Mouse (Mus musculus): ENCODE results near the gene Vmn1r10. TPM values are rescaled to one million over a fixed set of nuclear protein-coding genes. Genes with fewer than 3 reads are reported as not detected.

Gene Vmn1r10
- not detected in 2 replicates for polyA plus RNA-seq (2012)

DNA sequence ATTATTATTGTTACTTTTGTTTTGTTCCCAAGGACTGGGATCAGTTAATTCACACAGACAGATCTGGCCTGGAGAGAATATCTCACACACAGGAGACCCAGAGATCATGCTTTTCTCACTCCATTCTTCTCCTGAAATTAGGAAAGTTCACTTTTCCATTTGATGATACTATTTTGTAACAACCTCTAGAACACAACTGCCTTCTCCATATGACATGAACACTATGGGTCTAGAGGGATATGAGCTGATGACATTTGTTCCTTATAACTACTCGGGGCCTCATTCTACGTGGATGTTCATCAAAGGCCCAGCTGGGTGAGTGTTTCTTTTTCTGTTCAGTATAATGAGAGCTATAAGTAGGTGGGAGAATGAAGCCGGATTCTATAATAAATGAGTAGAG lies at the start of gene Vmn1r10:
TSS of gene Vmn1r10 (plus strand) at position 301 of the 400 bp plus-strand sequence.
- H3K27me3 ChIP-seq (ENCODE audit: control insufficient read depth), result no peaks in the 10 kb centered on the region
- no peaks in the 10 kb centered on the region for H3K9me3 ChIP-seq (ENCODE audit: control insufficient read depth, low read length)
- TF ChIP-seq TAL1 (IDR thresholded peaks at IDR 0.05; ENCODE audit: low read length), result no peak
- TF ChIP-seq GATA1 (IDR thresholded peaks at IDR 0.05; ENCODE audit: low read length), result no peak
- H3K4me1 ChIP-seq (ENCODE audit: control insufficient read depth), result no peaks in the 10 kb centered on the region
- no peaks in the 10 kb centered on the region for H3K36me3 ChIP-seq (ENCODE audit: control insufficient read depth)
- no peak within 1 kb of the TSS for H3K4me3 ChIP-seq (replicated peaks)

- TF ChIP-seq GATA1 (IDR thresholded peaks at IDR 0.05; ENCODE audit: low read length) (no peak), TAL1 (IDR thresholded peaks at IDR 0.05; ENCODE audit: low read length) (no peak)
- Histone ChIP-seq H3K4me3 (replicated peaks) (no peak overlapping the region), H3K36me3 (ENCODE audit: control insufficient read depth) (no peaks in the 10 kb centered on the region), H3K9me3 (ENCODE audit: control insufficient read depth, low read length) (no peaks in the 10 kb centered on the region), H3K4me1 (ENCODE audit: control insufficient read depth) (no peaks in the 10 kb centered on the region), H3K27me3 (ENCODE audit: control insufficient read depth) (no peaks in the 10 kb centered on the region)
Observed at GRCm38 (mm10) chr6:57063730-57064129, 45.5 kb upstream of the Vmn1r10 start.

DNA sequence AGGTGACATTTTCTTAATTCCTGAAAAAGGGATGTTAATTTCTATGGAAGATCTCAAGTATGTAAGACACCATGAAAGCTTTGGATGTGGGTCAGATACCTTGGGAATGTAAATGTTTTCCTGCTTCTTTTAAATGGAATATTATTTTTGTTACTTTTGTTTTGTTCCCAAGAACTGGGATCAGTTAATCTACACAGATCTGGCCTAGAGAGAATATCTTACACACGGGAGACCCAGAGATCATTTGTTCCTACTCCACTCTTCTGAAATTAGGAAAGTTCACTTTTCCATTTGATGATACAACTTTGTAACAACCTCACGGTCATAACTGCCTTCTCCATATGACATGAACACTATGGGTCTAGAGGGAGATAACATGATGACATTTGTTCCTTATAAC lies 42.8 kb upstream of the Vmn1r10 start, which contains the start of gene Vmn1r9:
TSS of gene Vmn1r9 (plus strand) at position 301 of the 400 bp plus-strand sequence.
- no peak for TF ChIP-seq TAL1 (IDR thresholded peaks at IDR 0.05; ENCODE audit: low read length)
- no peak for TF ChIP-seq GATA1 (IDR thresholded peaks at IDR 0.05; ENCODE audit: low read length)
- Histone ChIP-seq H3K4me3 (replicated peaks) (no peak within 1 kb of the TSS), H3K27me3 (ENCODE audit: control insufficient read depth) (no peaks in the 10 kb centered on the region), H3K9me3 (ENCODE audit: control insufficient read depth, low read length) (no peaks in the 10 kb centered on the region), H3K4me1 (ENCODE audit: control insufficient read depth) (no peaks in the 10 kb centered on the region), H3K36me3 (ENCODE audit: control insufficient read depth) (no peaks in the 10 kb centered on the region)

DNA sequence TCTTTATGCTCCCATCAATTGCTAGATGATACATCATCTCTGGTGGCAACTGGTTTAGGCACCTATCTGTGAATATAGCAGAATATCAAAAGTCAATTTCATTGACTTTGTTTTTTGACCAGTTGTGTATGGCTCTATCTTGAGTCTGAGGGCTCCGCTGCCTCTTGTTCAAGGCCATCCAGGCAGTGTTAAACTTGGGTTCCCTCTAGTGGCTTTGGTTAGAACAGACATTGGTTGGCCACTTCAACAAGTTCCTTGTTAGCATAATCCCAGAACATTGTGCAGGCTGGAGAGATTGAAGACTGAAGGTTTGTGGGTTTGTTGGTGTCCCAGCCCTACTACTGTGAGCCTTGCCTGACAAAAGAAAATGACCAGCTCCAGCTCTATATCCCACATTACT lies 2.9 kb upstream of the Vmn1r10 start:
- H3K36me3 ChIP-seq (ENCODE audit: control insufficient read depth), result no peaks in the 10 kb centered on the region
- H3K4me1 ChIP-seq (ENCODE audit: control insufficient read depth), result no peaks in the 10 kb centered on the region
- no peaks in the 10 kb centered on the region for H3K27me3 ChIP-seq (ENCODE audit: control insufficient read depth)
- TF ChIP-seq TAL1 (IDR thresholded peaks at IDR 0.05; ENCODE audit: low read length) (no peak), GATA1 (IDR thresholded peaks at IDR 0.05; ENCODE audit: low read length) (no peak)
- no peaks in the 10 kb centered on the region for H3K9me3 ChIP-seq (ENCODE audit: control insufficient read depth, low read length)
- no peak overlapping the region for H3K4me3 ChIP-seq (replicated peaks)

DNA sequence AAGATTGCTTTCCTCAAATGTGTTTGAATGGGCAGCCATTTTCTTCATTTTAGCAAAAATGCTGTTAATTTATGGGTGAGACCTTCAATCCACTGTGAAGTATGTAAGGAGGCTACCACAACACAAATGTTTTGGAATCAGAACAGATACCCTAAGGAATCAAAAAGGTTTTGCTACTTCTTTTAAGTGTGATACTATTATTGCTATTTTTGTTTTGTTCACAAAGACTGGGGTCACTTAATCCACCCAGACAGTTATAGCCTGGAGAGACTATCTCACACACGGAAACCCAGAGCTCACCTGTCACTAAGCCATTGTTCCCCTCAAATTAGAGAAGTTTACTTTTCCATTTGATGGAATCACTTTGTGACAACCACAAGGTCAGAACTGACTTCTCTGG lies 23.9 kb downstream of the Vmn1r10 start, which contains the start of gene Vmn1r11:
TSS of gene Vmn1r11 (plus strand) at position 301 of the 400 bp plus-strand sequence.
- H3K9me3 ChIP-seq (ENCODE audit: control insufficient read depth, low read length), result no peaks in the 10 kb centered on the region
- no peaks in the 10 kb centered on the region for H3K4me1 ChIP-seq (ENCODE audit: control insufficient read depth)
- H3K27me3 ChIP-seq (ENCODE audit: control insufficient read depth), result no peaks in the 10 kb centered on the region
- no peak within 1 kb of the TSS for H3K4me3 ChIP-seq (replicated peaks)
- TF ChIP-seq TAL1 (IDR thresholded peaks at IDR 0.05; ENCODE audit: low read length), result no peak
- no peak for TF ChIP-seq GATA1 (IDR thresholded peaks at IDR 0.05; ENCODE audit: low read length)
- no peaks in the 10 kb centered on the region for H3K36me3 ChIP-seq (ENCODE audit: control insufficient read depth)

DNA sequence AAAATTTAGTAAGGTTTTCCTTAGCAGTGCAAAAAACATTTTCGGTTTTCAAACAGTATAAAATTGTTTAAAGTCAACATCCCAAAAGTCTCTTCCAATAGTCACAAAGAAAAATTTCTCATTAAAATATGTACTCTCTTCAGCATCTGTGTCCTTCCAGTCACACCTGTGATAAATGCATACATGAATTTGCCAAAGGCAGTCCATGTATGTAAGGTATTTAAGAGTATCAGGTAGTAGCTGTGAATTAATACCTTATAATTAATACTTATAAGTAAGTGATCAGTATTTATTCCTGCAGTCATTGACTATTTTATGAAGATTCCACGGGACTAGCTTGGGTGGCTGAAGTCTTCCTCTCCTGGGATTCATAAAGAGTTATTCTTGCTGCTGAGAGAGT lies 47.4 kb downstream of the Vmn1r10 start, which contains the start of gene Vmn1r12:
TSS of gene Vmn1r12 (plus strand) at position 301 of the 400 bp plus-strand sequence.
- Histone ChIP-seq H3K36me3 (ENCODE audit: control insufficient read depth) (no peaks in the 10 kb centered on the region), H3K4me1 (ENCODE audit: control insufficient read depth) (no peaks in the 10 kb centered on the region), H3K9me3 (ENCODE audit: control insufficient read depth, low read length) (no peaks in the 10 kb centered on the region), H3K4me3 (replicated peaks) (no peak within 1 kb of the TSS), H3K27me3 (ENCODE audit: control insufficient read depth) (no peaks in the 10 kb centered on the region)
- TF ChIP-seq TAL1 (IDR thresholded peaks at IDR 0.05; ENCODE audit: low read length), result no peak
- no peak for TF ChIP-seq GATA1 (IDR thresholded peaks at IDR 0.05; ENCODE audit: low read length)

Other genes starting within 250 kb of the Vmn1r10 start
- 21.3 and 22.9 TPM in 2 replicates for gene Nt5c3, start 185.5 kb upstream of the Vmn1r10 start, polyA plus RNA-seq (2012)
- gene Vmn1r4, start 185.4 kb upstream of the Vmn1r10 start, polyA plus RNA-seq (2012), result 0.02 TPM in 1 of 2 replicates, not detected in the other
- not detected in 2 replicates for gene Vmn1r5, start 139.2 kb upstream of the Vmn1r10 start, polyA plus RNA-seq (2012)
- gene Vmn1r6, start 112.2 kb upstream of the Vmn1r10 start, polyA plus RNA-seq (2012), result 0.01 TPM in 1 of 2 replicates, not detected in the other
- gene Vmn1r7, start 84.1 kb upstream of the Vmn1r10 start, polyA plus RNA-seq (2012), result not detected in 2 replicates
- not detected in 2 replicates for gene Vmn1r8, start 77.2 kb upstream of the Vmn1r10 start, polyA plus RNA-seq (2012)
- gene Vmn1r9, start 42.7 kb upstream of the Vmn1r10 start, polyA plus RNA-seq (2012), result not detected in 2 replicates
- gene Vmn1r11, start 24.0 kb downstream of the Vmn1r10 start, polyA plus RNA-seq (2012), result not detected in 2 replicates
- gene Vmn1r12, start 47.5 kb downstream of the Vmn1r10 start, polyA plus RNA-seq (2012), result under 0.01 TPM in 1 of 2 replicates, not detected in the other
- gene Vmn1r13, start 93.8 kb downstream of the Vmn1r10 start, polyA plus RNA-seq (2012), result 0.01 TPM in 1 of 2 replicates, not detected in the other
- gene Vmn1r14, start 122.2 kb downstream of the Vmn1r10 start, polyA plus RNA-seq (2012), result not detected in 2 replicates
- gene Vmn1r15, start 148.5 kb downstream of the Vmn1r10 start, polyA plus RNA-seq (2012), result not detected in 2 replicates
- gene Vmn1r16, start 220.0 kb downstream of the Vmn1r10 start, polyA plus RNA-seq (2012), result not detected in 2 replicates

Measured in erythroblast, embryonic 14.5 days (primary cell).